Mouse (Mus musculus): ENCODE measurements at regions not wholly inside any gene's neighbourhood (a gene's known extent, or its start where the extent isn't known, plus 50 kb on each side); places are given as distances from the start of the nearest gene placed in this dataset.

GRCm38 (mm10) chr5:28919296-28920063 is 276.3 kb upstream of the Rnf32 start:
- no peak for TF ChIP-seq POLR2A (IDR thresholded peaks at IDR 0.05; ENCODE audit: borderline replicate concordance, extremely low read depth, insufficient read depth, insufficient read length, poor library complexity, severe bottlenecking)
- no peak for TF ChIP-seq CTCF (IDR thresholded peaks at IDR 0.05; ENCODE audit: borderline replicate concordance, extremely low read depth, insufficient read depth, insufficient read length)
